Mouse (Mus musculus) neural tube, embryonic 15.5 days (tissue): ENCODE results near the gene Lrrc1. TPM values are rescaled to one million over a fixed set of nuclear protein-coding genes. Genes with fewer than 3 reads are reported as not detected.
A peak's percentile ranks its signal among the peaks of the same experiment; 100 is the strongest.

Source experiments
- ATAC-seq: fragments of 200-750 bp; cut with Nextera tagmentation; 2 replicates; pipeline ENCODE4 v1.8.0; 2017; ENCODE audit warnings: mild to moderate bottlenecking, moderate TSS enrichment, moderate library complexity; ENCODE audit not compliant: low FRiP score
- H3K27ac ChIP-seq: fragments of 300-500 bp; sonication (generic); replicated peaks from 2 replicates; pipeline ENCODE4 v1.5.1; 2015; ENCODE audit warnings: mild to moderate bottlenecking, inconsistent platforms
- H3K27me3 ChIP-seq: fragments of 300-500 bp; sonication (generic); replicated peaks from 2 replicates; pipeline ENCODE4 v1.6.1; 2015; ENCODE audit warnings: inconsistent platforms
- H3K36me3 ChIP-seq: fragments of 300-500 bp; sonication (generic); 2 replicates; pipeline ENCODE4 v1.6.1; 2015; ENCODE audit warnings: inconsistent platforms
- H3K4me1 ChIP-seq: fragments of 300-500 bp; sonication (generic); 2 replicates; pipeline ENCODE4 v1.6.1; 2015; ENCODE audit warnings: inconsistent platforms
- H3K4me2 ChIP-seq: fragments of 300-500 bp; sonication (generic); 2 replicates; pipeline ENCODE4 v1.6.1; 2015; ENCODE audit warnings: inconsistent platforms, mild to moderate bottlenecking, moderate library complexity
- H3K4me3 ChIP-seq: fragments of 300-500 bp; sonication (generic); replicated peaks from 2 replicates; pipeline ENCODE4 v1.5.1; 2015; ENCODE audit warnings: mild to moderate bottlenecking, inconsistent platforms
- H3K9ac ChIP-seq: fragments of 300-500 bp; sonication (generic); replicated peaks from 2 replicates; pipeline ENCODE4 v1.6.1; 2015; ENCODE audit warnings: mild to moderate bottlenecking, inconsistent platforms
- H3K9me3 ChIP-seq: fragments of 300-500 bp; sonication (generic); replicated peaks from 2 replicates; pipeline ENCODE4 v1.6.1; 2016; ENCODE audit warnings: inconsistent platforms
- WGBS: fragments of 180-500 bp; shearing (Covaris S2); methylation state at CpG from one replicate; pipeline ENCODE4 v1.1.7; 2015; ENCODE audit warnings: mixed read lengths; 5-methylcytosine and 5-hydroxymethylcytosine counted together
- polyA plus RNA-seq: library from polyadenylated mRNA; unstranded; fragments of >200 nt; fragmentation: Nextera tagmentation; extraction: Ambion mirVana; gene quantifications from 2 replicates; pipeline ENCODE4 v1.2.1, GENCODE M21; 2015

Gene Lrrc1
- polyA plus RNA-seq, 1 experiment from 2014 or later, result 4.8 TPM

- H3K9ac ChIP-seq, result no peak overlapping the region
Measured at GRCm38 (mm10) chr9:77430413-77431087, 114.1 kb downstream of the Lrrc1 start.

GRCm38 (mm10) chr9:77429230-77430015, 115.2 kb downstream of the Lrrc1 start:
- WGBS, result 83% methylated on average over 11 of the region's 11 CpGs

More at GRCm38 (mm10) chr9:77430413-77431087, 114.1 kb downstream of the Lrrc1 start:
- ATAC-seq, result no peak
- Histone ChIP-seq H3K4me2 (no peak overlapping the region), H3K4me3 (no peak overlapping the region), H3K27me3 (no peaks in the 10 kb centered on the region), H3K27ac (no peak overlapping the region), H3K36me3 (peaks cover 4% of the 10 kb centered on the region; the same call in 1 of the 2 replicates), H3K9me3 (no peaks in the 10 kb centered on the region), H3K4me1 (peaks cover 15% of the 10 kb centered on the region)
- 66% methylated on average over 9 of the region's 9 CpGs for WGBS

GRCm38 (mm10) chr9:77428748-77429140, 115.9 kb downstream of the Lrrc1 start:
- Histone ChIP-seq H3K4me1 (peaks cover 15% of the 10 kb centered on the region), H3K27me3 (no peaks in the 10 kb centered on the region), H3K4me2 (no peak overlapping the region), H3K36me3 (no peaks in the 10 kb centered on the region), H3K9ac (no peak overlapping the region), H3K4me3 (no peak overlapping the region), H3K27ac (no peak overlapping the region), H3K9me3 (no peaks in the 10 kb centered on the region)
- 90% methylated on average over 8 of the region's 8 CpGs for WGBS
- no peak for ATAC-seq

More at GRCm38 (mm10) chr9:77429230-77430015, 115.2 kb downstream of the Lrrc1 start:
- Histone ChIP-seq H3K9ac (no peak overlapping the region), H3K4me2 (no peak overlapping the region), H3K9me3 (no peaks in the 10 kb centered on the region), H3K27ac (no peak overlapping the region), H3K4me1 (peaks cover 15% of the 10 kb centered on the region), H3K27me3 (no peaks in the 10 kb centered on the region), H3K4me3 (no peak overlapping the region), H3K36me3 (peaks cover 4% of the 10 kb centered on the region; the same call in 1 of the 2 replicates)
- no peak for ATAC-seq

- Histone ChIP-seq H3K9me3 (no peaks in the 10 kb centered on the region), H3K4me2 (peak overlapping the region; percentile 55), H3K9ac (no peak overlapping the region), H3K4me3 (no peak overlapping the region; the same call in 1 of the 2 replicates), H3K27ac (no peak overlapping the region), H3K4me1 (peaks cover 15% of the 10 kb centered on the region), H3K27me3 (no peaks in the 10 kb centered on the region), H3K36me3 (no peaks in the 10 kb centered on the region)
- 46% methylated on average over 14 of the region's 14 CpGs for WGBS
- ATAC-seq, result no peak
Measured at GRCm38 (mm10) chr9:77428115-77428747, 116.4 kb downstream of the Lrrc1 start.

GRCm38 (mm10) chr9:77427292-77428114, 117.2 kb downstream of the Lrrc1 start:
- Histone ChIP-seq H3K4me3 (peak overlapping the region; percentile 18), H3K27ac (0 out of 2 replicates have a peak overlapping the region, but pooled peaks have one; percentile 23), H3K9me3 (no peaks in the 10 kb centered on the region), H3K4me1 (peaks cover 15% of the 10 kb centered on the region), H3K9ac (no peak overlapping the region), H3K36me3 (no peaks in the 10 kb centered on the region), H3K4me2 (peak overlapping the region; percentile 55), H3K27me3 (no peaks in the 10 kb centered on the region)
- peak; percentile 62; the same call in 1 of the 2 replicates for ATAC-seq
- WGBS, result 9% methylated on average over 23 of the region's 23 CpGs

- Histone ChIP-seq H3K4me3 (no peak overlapping the region), H3K27ac (no peak overlapping the region), H3K36me3 (no peaks in the 10 kb centered on the region), H3K9ac (no peak overlapping the region), H3K9me3 (no peaks in the 10 kb centered on the region), H3K4me2 (no peak overlapping the region), H3K27me3 (no peaks in the 10 kb centered on the region), H3K4me1 (peaks cover 15% of the 10 kb centered on the region)
- ATAC-seq, result no peak
- 76% methylated on average over 14 of the region's 14 CpGs for WGBS
Measured at GRCm38 (mm10) chr9:77426110-77426509, 118.6 kb downstream of the Lrrc1 start.

- 98% methylated on average over 4 of the region's 4 CpGs for WGBS
- Histone ChIP-seq H3K36me3 (no peaks in the 10 kb centered on the region), H3K4me1 (peaks cover 15% of the 10 kb centered on the region), H3K27me3 (no peaks in the 10 kb centered on the region), H3K4me3 (no peak overlapping the region), H3K9ac (no peak overlapping the region), H3K4me2 (no peak overlapping the region), H3K9me3 (no peaks in the 10 kb centered on the region), H3K27ac (no peak overlapping the region)
- no peak for ATAC-seq
Measured at GRCm38 (mm10) chr9:77425553-77425952, 119.1 kb downstream of the Lrrc1 start.

- ATAC-seq, result no peak
- WGBS, result 91% methylated on average over 4 of the region's 4 CpGs
- no peaks in the 10 kb centered on the region for H3K9me3 ChIP-seq
Measured at GRCm38 (mm10) chr9:77420200-77420585, 124.5 kb downstream of the Lrrc1 start.

GRCm38 (mm10) chr9:77419501-77420199, 125.0 kb downstream of the Lrrc1 start:
- H3K9me3 ChIP-seq, result no peaks in the 10 kb centered on the region
- no peak overlapping the region for H3K27ac ChIP-seq
- no peak overlapping the region for H3K4me2 ChIP-seq
- no peak overlapping the region for H3K4me3 ChIP-seq
- no peaks in the 10 kb centered on the region for H3K27me3 ChIP-seq
- H3K9ac ChIP-seq, result no peak overlapping the region
- no peaks in the 10 kb centered on the region for H3K36me3 ChIP-seq
- no peak for ATAC-seq
- 92% methylated on average over 9 of the region's 9 CpGs for WGBS
- no peaks in the 10 kb centered on the region for H3K4me1 ChIP-seq

More at GRCm38 (mm10) chr9:77420200-77420585, 124.5 kb downstream of the Lrrc1 start:
- Histone ChIP-seq H3K4me1 (no peaks in the 10 kb centered on the region), H3K27me3 (no peaks in the 10 kb centered on the region), H3K4me2 (no peak overlapping the region), H3K27ac (no peak overlapping the region), H3K36me3 (no peaks in the 10 kb centered on the region), H3K4me3 (no peak overlapping the region), H3K9ac (no peak overlapping the region)

GRCm38 (mm10) chr9:77418800-77419199, 125.9 kb downstream of the Lrrc1 start:
- H3K36me3 ChIP-seq, result no peaks in the 10 kb centered on the region
- H3K27me3 ChIP-seq, result no peaks in the 10 kb centered on the region
- 83% methylated on average over 2 of the region's 2 CpGs for WGBS
- H3K27ac ChIP-seq, result no peak overlapping the region
- no peaks in the 10 kb centered on the region for H3K9me3 ChIP-seq
- H3K4me1 ChIP-seq, result no peaks in the 10 kb centered on the region
- no peak overlapping the region for H3K4me3 ChIP-seq
- no peak overlapping the region for H3K9ac ChIP-seq
- no peak for ATAC-seq
- no peak overlapping the region for H3K4me2 ChIP-seq
